Mouse (Mus musculus) CH12.LX (cell line): ENCODE measurements at regions not wholly inside any gene's neighbourhood (a gene's known extent, or its start where the extent isn't known, plus 50 kb on each side); places are given as distances from the start of the nearest gene placed in this dataset.

ENCODE experiments used
- DNase-seq: peaks from one replicate; pipeline ENCODE4 v3.0.0-alpha.2; 2013; ENCODE audit errors: extremely low read depth
- H3K27ac ChIP-seq: 2 replicates; pipeline ENCODE4 v1.5.1; 2012; ENCODE audit warnings: low read depth, mild to moderate bottlenecking, control low read depth, moderate library complexity; ENCODE audit not compliant: insufficient read depth
- H3K27me3 ChIP-seq: replicated peaks from 2 replicates; pipeline ENCODE3; 2012; ENCODE audit warnings: inconsistent platforms
- H3K36me3 ChIP-seq, 2 experiments: replicated peaks in 1 of 2; 2 replicates each; pipeline versions ENCODE3 to v1.6.1; 2012; ENCODE audit warnings: inconsistent platforms in 1 of 2, low read length in 1 of 2, mild to moderate bottlenecking in 1 of 2, mixed read lengths in 1 of 2, moderate library complexity in 1 of 2; ENCODE audit not compliant: control insufficient read depth in 1 of 2, insufficient read depth in 1 of 2
- H3K4me1 ChIP-seq, 2 experiments: 2 replicates each; pipeline ENCODE4 v1.6.1; 2012; ENCODE audit warnings: inconsistent platforms in 1 of 2, moderate library complexity in 1 of 2; ENCODE audit not compliant: insufficient read depth in 2 of 2, control insufficient read depth in 1 of 2
- H3K4me2 ChIP-seq: 2 replicates; pipeline ENCODE4 v1.6.1; 2012; ENCODE audit warnings: low read depth, mild to moderate bottlenecking, control low read depth; ENCODE audit not compliant: poor library complexity, insufficient read depth, severe bottlenecking
- H3K4me3 ChIP-seq, 3 experiments: fragments of 150-350 bp in 1 of 3; sonication (generic) in 1 of 3; replicated peaks in 1 of 3; 2 replicates each; pipeline versions ENCODE3 to v1.5.1; 2011 to 2012; ENCODE audit warnings: low read depth in 2 of 3, low read length in 2 of 3, mild to moderate bottlenecking in 2 of 3, moderate library complexity in 2 of 3, control low read depth in 1 of 3, improper control_type of control experiment in 1 of 3, inconsistent platforms in 1 of 3, mixed read lengths in 1 of 3; ENCODE audit not compliant: poor library complexity in 1 of 3
- H3K79me2 ChIP-seq: replicated peaks from 2 replicates; pipeline ENCODE4 v1.6.1; 2012; ENCODE audit warnings: mild to moderate bottlenecking, moderate library complexity; ENCODE audit not compliant: control insufficient read depth, poor library complexity, insufficient read depth, severe bottlenecking; ENCODE audit errors: extremely low read depth
- H3K9ac ChIP-seq: 2 replicates; pipeline ENCODE4 v1.6.1; 2012; ENCODE audit warnings: low read depth, mild to moderate bottlenecking, control low read depth, moderate library complexity; ENCODE audit not compliant: insufficient read depth
- H3K9me3 ChIP-seq: replicated peaks from 2 replicates; pipeline ENCODE3; 2012; ENCODE audit warnings: low read length, inconsistent platforms, mixed read lengths
- CHD1 ChIP-seq: IDR thresholded peaks from 2 replicates; pipeline ENCODE4 v1.6.1; 2012; ENCODE audit warnings: low read depth, low read length, improper control_type of control experiment, inconsistent platforms
- CTCF ChIP-seq, 2 experiments: IDR thresholded peaks in 1 of 2; conservative IDR thresholded peaks in 1 of 2; 2 replicates each; pipeline ENCODE4 v1.5.1; 2011 to 2012; ENCODE audit warnings: low read depth in 2 of 2, low read length in 2 of 2, improper control_type of control experiment in 1 of 2, inconsistent platforms in 1 of 2, mild to moderate bottlenecking in 1 of 2, moderate library complexity in 1 of 2
- ELF1 ChIP-seq: IDR thresholded peaks from 2 replicates; pipeline ENCODE4 v1.6.1; 2014; ENCODE audit warnings: low read depth, mild to moderate bottlenecking, inconsistent platforms, low read length, improper control_type of control experiment
- GABPA ChIP-seq: IDR thresholded peaks from 2 replicates; pipeline ENCODE4 v1.6.1; 2012; ENCODE audit warnings: low read depth, low read length, improper control_type of control experiment, inconsistent platforms; ENCODE audit not compliant: insufficient replicate concordance
- IRF4 ChIP-seq: IDR thresholded peaks from 2 replicates; pipeline ENCODE4 v1.6.1; 2014; ENCODE audit warnings: low read depth, mild to moderate bottlenecking, inconsistent platforms, low read length, improper control_type of control experiment
- JUN ChIP-seq: IDR thresholded peaks from 2 replicates; pipeline ENCODE4 v1.6.1; 2011; ENCODE audit warnings: low read depth, mild to moderate bottlenecking, low read length, improper control_type of control experiment, moderate library complexity; ENCODE audit not compliant: insufficient read depth
- JUND ChIP-seq: conservative IDR thresholded peaks from 2 replicates; pipeline ENCODE4 v1.6.1; 2011; ENCODE audit warnings: low read depth, low read length, improper control_type of control experiment
- MAFK ChIP-seq: IDR thresholded peaks from 2 replicates; pipeline ENCODE4 v1.6.1; 2011; ENCODE audit warnings: low read length, improper control_type of control experiment; ENCODE audit not compliant: insufficient replicate concordance
- MAZ ChIP-seq: IDR thresholded peaks from 2 replicates; pipeline ENCODE4 v1.6.1; 2012; ENCODE audit warnings: low read depth, mild to moderate bottlenecking, inconsistent platforms, low read length, improper control_type of control experiment, moderate library complexity
- NELFE ChIP-seq: IDR thresholded peaks from 2 replicates; pipeline ENCODE4 v1.6.1; 2011; ENCODE audit warnings: low read depth, low read length, improper control_type of control experiment
- PAX5 ChIP-seq: IDR thresholded peaks from 2 replicates; pipeline ENCODE4 v1.6.1; 2012; ENCODE audit warnings: low read length, inconsistent platforms, mixed read lengths
- RCOR1 ChIP-seq: conservative IDR thresholded peaks from 2 replicates; pipeline ENCODE4 v1.6.1; 2012; ENCODE audit warnings: low read depth, mild to moderate bottlenecking, inconsistent platforms, low read length, improper control_type of control experiment
- USF2 ChIP-seq: conservative IDR thresholded peaks from 2 replicates; pipeline ENCODE4 v1.6.1; 2011; ENCODE audit warnings: low read depth, low read length, improper control_type of control experiment
- ZKSCAN1 ChIP-seq: IDR thresholded peaks from 2 replicates; pipeline ENCODE4 v1.6.1; 2012; ENCODE audit warnings: low read depth, inconsistent platforms, low read length, improper control_type of control experiment, borderline replicate concordance
- ZNF384 ChIP-seq: IDR thresholded peaks from 2 replicates; pipeline ENCODE4 v1.6.1; 2012; ENCODE audit warnings: low read depth, low read length, improper control_type of control experiment, inconsistent platforms
- dilution Hi-C: fragments of 300-500 bp; cut with MboI; formaldehyde crosslinking; loops from 2 replicates; pipeline ENCODE4 v1.14.3; 2020; ENCODE audit warnings: low sequenced_read_pairs; ENCODE audit not compliant: extremely low pct_unique_long_range_greater_than_20kb, extremely low pct_ligation_motif_present
- in situ Hi-C: fragments of 300-500 bp; cut with MboI; formaldehyde crosslinking; loops from 3 replicates; pipeline ENCODE4 v1.14.3; 2019; ENCODE audit warnings: low sequenced_read_pairs, low pct_ligation_motif_present, low pct_unique_long_range_greater_than_20kb, mixed read lengths

- TF ChIP-seq GABPA = no peak
- no peak for TF ChIP-seq JUN
- no peak overlapping the region for H3K9ac ChIP-seq
- in situ Hi-C loops = no loop called here
- H3K36me3 ChIP-seq = no peaks in the 10 kb centered on the region
- H3K27ac ChIP-seq = no peak overlapping the region
- DNase-seq = no peak
- dilution Hi-C loops = no loop called here
- no peaks in the 10 kb centered on the region for H3K4me1 ChIP-seq
- H3K79me2 ChIP-seq = no peaks in the 10 kb centered on the region
- H3K4me3 ChIP-seq = no peak overlapping the region
- no peaks in the 10 kb centered on the region for H3K9me3 ChIP-seq
- no peaks in the 10 kb centered on the region for H3K27me3 ChIP-seq
- no peak overlapping the region for H3K4me2 ChIP-seq
Measured at GRCm38 (mm10) chr14:102701108-102701507, 281.3 kb downstream of the Kctd12 start.

DNA sequence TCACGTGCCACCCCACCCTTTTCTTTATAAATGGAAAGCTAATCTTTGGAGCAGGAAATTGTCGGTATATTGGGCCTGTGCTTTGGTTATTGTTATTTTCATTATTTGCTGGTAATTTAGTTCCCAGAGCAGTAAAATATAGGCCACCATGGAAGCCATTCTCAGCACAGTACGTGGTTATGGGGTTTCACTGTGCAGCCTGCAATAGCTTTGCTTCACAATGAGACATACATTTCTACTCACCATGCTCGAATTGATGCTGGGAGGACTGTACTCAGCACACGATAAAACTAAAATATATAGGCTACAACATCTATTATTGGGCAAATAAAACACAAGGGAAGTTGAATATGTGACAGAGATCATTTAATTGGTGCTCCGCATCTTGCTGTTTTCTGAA is 282.0 kb downstream of the Kctd12 start:
- H3K27me3 ChIP-seq = no peaks in the 10 kb centered on the region
- H3K79me2 ChIP-seq = no peaks in the 10 kb centered on the region
- no peak overlapping the region for H3K27ac ChIP-seq
- dilution Hi-C loops = no loop called here
- H3K9me3 ChIP-seq = no peaks in the 10 kb centered on the region
- TF ChIP-seq CHD1 = no peak
- TF ChIP-seq, all 38 proteins: peak for 0
- Histone ChIP-seq H3K36me3 (no peaks in the 10 kb centered on the region), H3K4me3 (no peak overlapping the region), H3K4me2 (no peak overlapping the region), H3K9ac (no peak overlapping the region), H3K4me1 (no peaks in the 10 kb centered on the region)
- DNase-seq = no peak
- in situ Hi-C loops = no loop called here

GRCm38 (mm10) chr14:102699015-102699414 is 283.4 kb downstream of the Kctd12 start:
- H3K27me3 ChIP-seq = no peaks in the 10 kb centered on the region
- TF ChIP-seq PAX5 (no peak), GABPA (no peak), JUN (no peak), ZNF384 (no peak), IRF4 (no peak), ELF1 (no peak), RCOR1 (no peak), ZKSCAN1 (no peak), NELFE (no peak), CTCF (conservative IDR thresholded peaks at IDR 0.05 in 1 of 2, IDR thresholded peaks at IDR 0.05 in 1 of 2; ENCODE audit: low read depth in 2 of 2, low read length in 2 of 2) (no peak), MAFK (no peak), MAZ (no peak), USF2 (no peak), JUND (no peak)
- TF ChIP-seq, all 38 proteins: peak for 0
- no peaks in the 10 kb centered on the region for H3K36me3 ChIP-seq
- DNase-seq = no peak
- dilution Hi-C loops (no loop called here), in situ Hi-C loops (no loop called here)
- H3K4me2 ChIP-seq = no peak overlapping the region
- H3K27ac ChIP-seq = no peak overlapping the region
- no peaks in the 10 kb centered on the region for H3K4me1 ChIP-seq
- no peak overlapping the region for H3K9ac ChIP-seq
- H3K4me3 ChIP-seq = no peak overlapping the region
- no peaks in the 10 kb centered on the region for H3K9me3 ChIP-seq
- H3K79me2 ChIP-seq = no peaks in the 10 kb centered on the region
